Mouse (Mus musculus) monocyte, adult 5-6 weeks (primary cell): ENCODE results near the gene Sipa1l1. TPM values are rescaled to one million over a fixed set of nuclear protein-coding genes. Genes with fewer than 3 reads are reported as not detected.

ENCODE experiments used
- ATAC-seq: fragments of 153-309, 156-312 bp; replicated peaks from 2 replicates; pipeline ENCODE4 v1.8.0; 2017; ENCODE audit warnings: mild to moderate bottlenecking; ENCODE audit not compliant: low TSS enrichment, insufficient number of reproducible peaks, severe bottlenecking, poor library complexity, low FRiP score
- total RNA-seq: library from RNA; stranded (forward); fragments of 200-1000, 200-491, 200-594 nt; gene quantifications from 3 replicates; pipeline ENCODE4 v1.2.3, GENCODE M21; 2017

The Sipa1l1 gene
- 44.5 to 87.6 TPM (median 61.0 TPM) in 3 replicates for total RNA-seq

DNA sequence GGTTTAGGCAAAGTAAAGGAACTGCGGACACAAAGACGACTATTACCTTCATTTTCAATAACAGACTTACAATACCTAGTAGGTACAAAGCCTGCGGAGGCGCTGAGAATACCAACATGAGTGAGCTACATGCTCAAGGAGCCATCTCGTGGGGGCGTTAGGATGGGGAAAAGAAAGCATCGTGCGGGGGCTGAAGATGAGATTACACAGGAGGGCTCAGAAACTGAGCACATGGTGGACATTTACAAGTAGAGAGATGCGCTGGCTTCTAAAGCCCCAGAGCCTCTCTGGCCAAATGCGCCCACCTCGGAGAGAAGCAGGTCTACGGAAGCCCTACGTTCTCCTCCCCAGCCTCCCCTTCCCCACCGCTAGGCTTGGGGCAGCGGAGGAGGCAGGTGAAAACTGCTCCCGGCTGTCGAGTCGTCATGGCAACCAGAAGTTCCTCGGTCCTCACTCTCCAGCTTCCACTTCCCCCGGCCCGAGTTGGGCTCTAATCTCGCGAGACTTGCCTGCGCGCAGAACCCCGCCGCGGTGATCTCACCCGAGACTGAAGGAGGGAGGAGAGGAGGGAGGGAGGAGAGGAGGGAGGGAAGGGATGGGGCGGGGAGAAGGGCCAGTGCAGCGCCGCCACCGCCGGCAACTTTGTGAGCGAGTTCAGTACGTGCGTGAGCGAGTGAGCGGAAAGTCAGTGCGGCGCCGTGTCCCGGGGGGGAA is at the start of gene Sipa1l1:
Sipa1l1 (plus strand) TSS at position 501 of the 714 bp plus-strand sequence.
- ATAC-seq: peak; percentile 97

DNA sequence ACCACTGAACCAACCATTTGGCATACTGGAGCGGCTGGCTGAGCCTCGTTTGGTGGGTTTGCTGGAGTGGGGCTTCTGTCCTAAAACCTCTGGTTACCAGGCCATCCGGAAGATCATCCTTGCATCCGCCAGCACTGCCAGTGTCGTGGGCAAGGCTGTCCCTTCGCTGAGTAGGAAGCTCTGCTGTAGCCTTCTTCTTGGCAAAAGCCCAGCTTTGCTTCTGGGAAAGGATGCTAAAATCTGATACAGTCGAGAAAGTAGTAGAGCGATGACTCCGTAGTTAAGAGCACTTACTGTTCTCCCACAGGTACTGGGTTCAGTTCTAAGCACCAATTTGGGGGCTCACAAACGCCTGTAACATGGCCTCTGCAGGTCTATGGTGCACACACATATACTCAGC is 47.2 kb upstream of the Sipa1l1 start:
- no peak for ATAC-seq

DNA sequence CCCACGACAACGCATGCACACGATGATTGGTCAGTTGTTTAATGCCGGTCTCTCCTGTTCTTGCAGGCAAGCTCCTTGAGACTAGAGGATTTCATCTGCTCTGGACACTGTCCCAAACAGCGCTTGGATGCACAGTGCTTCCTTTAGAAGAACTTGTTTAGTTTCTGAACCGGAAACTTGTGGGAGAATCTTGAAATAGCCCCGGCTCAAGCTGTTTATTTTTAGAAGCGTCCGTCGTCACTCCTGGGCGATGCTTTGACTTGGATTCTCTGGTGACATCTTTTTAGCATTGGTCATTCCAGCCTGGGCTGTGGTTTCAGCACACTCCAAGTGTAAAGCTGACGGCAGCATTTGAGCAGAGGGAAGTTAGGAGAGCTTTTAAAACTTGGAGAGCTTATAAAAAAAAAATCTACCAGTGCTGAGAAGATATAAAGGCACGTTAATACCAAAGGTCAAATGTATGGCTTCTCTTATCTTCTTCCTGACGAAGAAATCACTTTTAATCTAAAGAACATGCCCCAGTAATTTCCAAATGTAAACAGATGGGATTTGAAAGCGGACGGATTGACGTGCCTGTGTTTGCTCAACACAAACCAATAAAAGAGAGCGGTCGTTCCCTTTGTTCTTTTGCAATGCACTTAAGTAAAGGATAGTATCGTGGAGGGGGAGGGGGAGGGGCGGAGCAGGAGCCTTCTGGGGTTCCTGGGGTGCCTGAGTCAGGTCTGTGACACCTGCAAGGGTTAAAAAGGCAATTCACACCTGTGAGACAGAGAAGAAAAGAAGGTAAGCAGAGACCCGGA is 46.5 kb upstream of the Sipa1l1 start:
- ATAC-seq: no peak

DNA sequence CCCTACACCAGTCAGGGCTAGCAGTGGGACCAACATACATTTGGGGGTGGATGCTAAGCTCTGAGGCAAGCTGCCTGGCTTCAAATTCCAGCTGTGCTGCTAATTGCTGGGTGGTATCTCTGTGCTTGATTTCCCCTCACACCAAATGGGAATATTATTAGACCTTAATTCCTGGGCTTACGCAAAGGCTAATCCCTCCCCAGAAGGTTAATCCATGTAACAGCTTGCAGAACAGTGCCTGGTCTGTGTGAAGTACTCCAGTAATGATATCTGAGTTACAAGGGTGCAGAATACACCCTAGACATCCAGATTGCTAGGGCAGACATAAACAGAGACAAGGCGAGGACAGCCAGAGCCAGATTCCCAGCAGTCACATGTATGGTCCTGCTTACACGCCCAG is 42.3 kb upstream of the Sipa1l1 start:
- no peak for ATAC-seq

DNA sequence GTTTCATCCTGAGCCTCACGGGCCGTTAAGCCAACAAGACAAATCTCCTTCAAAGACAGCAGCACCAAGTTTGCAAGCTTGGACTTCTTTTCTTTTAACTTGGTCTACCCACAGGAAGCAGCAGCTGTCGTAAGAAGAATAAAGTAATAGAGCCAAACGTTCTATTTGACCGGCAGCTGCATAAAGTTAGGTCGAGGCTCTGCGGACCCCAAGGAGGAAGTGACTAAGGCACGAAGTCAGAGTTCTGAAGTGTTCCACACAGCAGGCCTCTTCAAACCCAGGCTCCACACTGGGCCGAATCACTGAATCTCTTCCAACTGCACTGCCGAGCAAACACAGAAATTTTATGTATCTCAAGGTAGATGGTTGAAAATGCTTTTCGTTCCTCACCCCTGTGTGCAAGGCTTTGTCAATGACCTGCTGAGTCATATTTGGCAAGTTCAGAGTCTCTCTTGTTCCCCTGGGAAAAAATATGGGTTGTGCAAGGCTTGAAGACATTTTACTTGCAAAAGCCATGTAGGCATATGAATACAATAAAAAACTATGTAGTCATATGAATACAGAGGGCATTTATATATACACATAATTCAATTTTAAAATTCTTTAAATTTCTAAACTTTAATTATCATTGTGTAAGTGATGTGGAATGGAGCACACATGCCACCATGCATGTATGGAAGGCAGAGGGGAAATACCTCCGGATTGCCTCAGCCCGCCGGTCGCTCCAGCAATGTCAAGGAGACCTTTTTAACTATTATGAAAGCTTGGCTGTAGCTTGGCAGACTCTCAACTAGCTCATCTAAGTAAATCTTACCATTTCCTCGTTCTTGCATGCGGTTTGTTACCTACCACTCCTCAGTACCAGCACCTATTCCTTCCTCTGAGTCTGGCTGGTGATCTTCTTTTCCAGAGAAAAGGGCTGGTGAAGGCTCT is 29.6 kb upstream of the Sipa1l1 start:
- ATAC-seq: no peak

DNA sequence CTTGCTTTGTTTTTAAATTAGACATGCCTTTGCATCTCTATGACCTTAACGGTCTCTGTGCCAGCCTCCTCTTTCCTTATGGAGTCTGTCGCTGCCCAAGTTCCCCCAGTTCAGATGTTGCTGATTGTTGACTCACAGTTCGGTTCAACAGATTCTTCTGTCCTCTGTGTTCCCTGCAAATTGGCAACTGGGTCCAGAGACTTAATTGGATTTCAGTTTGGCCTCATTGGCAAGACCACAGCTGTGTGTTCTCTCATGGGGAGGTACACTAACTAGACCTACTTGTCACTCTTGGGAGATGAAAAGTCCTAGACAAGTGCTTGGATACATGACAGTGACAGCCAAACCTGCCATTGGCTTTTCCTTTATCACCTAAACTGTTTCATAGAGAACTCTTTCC is 25.7 kb upstream of the Sipa1l1 start:
- ATAC-seq: no peak

DNA sequence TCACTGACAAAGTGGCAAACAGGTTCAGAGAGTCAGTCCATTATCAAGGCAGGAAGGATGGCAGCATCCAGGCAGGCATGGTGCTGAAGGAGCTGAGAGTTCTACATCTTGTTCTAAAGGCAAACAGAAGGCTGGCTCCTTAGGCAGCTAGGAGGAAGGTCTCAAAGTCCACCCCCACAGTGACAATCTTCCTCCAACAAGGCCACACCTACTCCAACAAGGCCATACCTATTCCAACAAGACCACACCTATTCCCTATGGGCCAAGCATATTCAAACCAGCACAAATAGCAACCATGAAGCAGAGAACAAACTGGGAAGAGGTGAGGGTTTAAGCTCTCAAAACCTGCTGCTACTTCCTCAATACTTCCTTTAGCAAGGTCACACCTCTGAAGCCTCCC is 23.9 kb upstream of the Sipa1l1 start:
- no peak for ATAC-seq

DNA sequence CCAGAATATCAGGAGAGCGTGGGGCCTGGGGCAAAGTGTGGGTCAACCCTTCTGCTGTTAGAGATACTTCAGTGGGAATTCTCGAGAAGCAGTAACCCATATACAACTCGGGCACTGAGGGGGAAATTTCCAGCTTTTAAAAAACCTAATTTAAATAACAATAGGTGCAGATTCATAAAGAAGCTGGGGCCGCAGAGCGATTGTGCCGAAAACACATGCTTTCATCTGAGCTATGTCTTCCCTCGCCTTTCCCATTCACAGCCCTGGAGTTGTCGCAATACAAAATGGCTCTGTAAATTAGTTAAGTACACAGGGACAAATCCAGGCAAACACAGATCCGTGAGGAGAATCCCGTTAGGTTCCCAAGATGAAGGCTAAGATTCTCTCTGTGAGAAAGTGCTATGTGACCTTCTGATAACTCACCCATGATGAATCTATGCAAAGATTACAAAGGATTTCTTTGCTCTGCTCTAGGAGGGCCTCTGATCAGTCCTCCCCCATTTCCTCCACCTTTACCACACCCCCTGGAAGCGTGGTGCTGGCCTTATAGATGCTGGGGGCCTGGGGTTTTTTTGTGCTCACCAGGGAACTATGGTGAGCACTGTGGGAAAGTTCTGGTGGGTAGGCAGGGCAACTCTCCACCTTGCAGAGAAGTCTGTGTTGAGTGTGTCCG is 22.0 kb upstream of the Sipa1l1 start:
- no peak for ATAC-seq

DNA sequence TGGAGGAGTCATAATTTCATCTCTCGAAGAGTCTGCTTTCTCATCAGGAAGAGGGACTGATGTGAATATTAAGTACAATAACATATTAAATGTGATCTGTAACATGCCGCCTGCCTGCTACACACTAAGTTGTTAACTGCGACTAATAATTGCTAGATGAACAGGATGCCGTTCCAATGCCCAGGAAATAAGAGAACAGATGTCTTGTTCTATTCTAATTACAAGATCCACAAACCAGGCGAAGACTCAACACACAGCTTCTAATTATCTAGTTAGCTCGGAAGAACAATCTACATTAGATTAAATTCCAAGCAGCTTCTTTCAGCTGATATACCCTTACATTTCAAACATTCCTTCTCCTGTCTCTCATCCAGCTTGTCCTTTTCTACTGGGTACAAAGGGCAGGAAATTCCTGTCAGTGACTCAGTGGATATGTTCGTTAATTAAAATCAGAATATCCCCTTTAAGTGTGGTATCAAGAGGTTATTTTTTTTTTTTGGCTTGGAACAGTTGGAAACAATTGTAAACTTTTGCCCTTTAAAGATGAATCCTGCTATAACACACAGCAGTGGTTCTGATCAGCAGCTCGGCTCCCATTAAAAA is 20.7 kb upstream of the Sipa1l1 start:
- no peak for ATAC-seq

DNA sequence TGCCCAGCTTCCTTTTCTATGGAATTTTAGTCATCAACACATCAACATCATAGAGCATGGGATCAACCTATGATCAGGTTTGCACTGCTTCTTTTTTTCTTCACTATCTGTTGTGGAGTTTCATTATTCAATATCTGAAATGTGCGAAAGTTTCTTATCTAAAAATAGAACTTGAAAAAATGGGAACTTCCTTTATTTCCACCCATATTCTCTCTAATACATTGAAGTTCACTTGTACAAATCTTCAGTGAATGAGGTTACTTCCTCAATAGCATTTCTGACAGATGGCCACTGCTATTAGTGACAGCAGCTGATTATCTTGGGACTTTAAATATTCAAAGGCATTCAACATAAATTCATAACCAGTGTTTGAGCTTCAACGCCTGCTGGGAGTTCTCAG is 18.1 kb upstream of the Sipa1l1 start:
- no peak; the same call in 1 of the 2 replicates for ATAC-seq

DNA sequence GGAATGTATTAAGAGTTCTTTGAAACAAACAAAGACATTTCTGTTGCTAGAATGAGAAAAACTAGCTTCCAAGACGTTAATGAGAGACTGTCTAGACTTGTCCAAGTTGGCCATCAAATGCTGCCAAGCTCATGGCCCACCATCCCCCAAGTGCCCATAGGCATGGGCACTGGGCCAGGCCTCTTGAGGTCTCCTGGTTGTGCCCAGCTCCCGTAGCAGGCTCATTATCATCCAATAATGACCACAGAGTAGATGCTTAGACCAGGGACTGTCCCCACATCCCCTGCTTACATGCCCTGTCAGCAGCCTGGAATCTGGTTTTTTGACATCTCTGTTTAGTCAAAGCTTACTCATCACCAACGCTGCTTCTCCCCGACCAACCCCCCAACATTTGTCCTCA is 14.6 kb upstream of the Sipa1l1 start:
- no peak for ATAC-seq

DNA sequence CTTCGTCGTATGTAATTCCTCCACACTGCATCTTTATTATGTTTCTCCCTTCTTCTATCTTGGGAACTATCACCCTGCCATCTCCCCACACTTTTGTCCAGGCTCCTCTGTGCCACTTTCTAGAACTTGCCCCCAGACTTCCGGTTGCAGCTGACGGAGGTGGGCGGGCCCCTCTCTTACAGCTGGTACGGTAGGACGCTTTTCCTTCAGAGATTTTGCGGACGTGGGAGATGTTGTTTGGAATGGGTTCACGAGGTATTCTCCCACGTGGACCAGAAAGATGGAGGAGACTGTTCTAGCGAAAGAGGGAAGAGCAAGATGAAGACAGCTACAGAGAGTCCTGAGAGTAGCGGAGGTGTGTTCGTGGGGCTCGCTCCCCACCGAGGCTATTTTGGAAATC is 10.6 kb upstream of the Sipa1l1 start:
- no peak for ATAC-seq

DNA sequence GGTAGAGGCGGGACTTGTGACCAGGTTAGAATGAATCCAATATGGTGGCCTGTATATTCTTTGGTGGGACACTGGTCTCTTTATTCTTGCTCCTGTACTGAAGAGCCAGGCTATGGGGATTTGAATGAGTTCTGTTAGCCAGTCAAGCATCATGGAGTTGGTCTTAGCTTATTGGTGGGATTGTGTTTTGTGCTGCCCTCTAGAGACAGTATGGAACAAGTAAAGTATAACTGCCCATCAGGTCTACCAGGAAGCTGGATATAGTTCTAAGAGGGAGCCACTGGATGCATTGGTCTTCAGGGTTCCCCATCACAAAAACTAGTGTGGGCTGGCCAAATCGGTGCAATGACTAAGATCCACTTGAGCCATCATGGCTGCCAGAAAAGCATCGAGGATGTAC is 9.7 kb upstream of the Sipa1l1 start:
- ATAC-seq: no peak

DNA sequence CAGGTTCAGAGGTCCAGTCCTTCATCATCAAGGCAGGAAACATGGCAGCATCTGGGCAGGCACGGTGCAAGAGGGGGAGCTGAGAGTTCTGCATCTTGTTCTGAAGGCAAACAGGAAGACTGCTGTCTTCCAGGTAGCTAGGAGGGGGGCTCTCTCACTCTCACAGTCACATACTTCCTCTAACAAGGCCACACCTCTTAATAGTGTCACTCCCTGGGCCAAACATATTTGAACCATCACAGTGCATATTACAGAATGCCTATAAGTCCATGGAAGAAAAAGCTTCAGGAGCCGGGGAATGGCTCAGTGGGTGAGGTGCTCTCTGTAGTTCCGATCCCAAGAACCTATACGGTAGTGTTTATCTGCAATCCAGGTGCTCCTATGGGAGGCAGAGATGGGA is 3.5 kb upstream of the Sipa1l1 start:
- no peak for ATAC-seq

DNA sequence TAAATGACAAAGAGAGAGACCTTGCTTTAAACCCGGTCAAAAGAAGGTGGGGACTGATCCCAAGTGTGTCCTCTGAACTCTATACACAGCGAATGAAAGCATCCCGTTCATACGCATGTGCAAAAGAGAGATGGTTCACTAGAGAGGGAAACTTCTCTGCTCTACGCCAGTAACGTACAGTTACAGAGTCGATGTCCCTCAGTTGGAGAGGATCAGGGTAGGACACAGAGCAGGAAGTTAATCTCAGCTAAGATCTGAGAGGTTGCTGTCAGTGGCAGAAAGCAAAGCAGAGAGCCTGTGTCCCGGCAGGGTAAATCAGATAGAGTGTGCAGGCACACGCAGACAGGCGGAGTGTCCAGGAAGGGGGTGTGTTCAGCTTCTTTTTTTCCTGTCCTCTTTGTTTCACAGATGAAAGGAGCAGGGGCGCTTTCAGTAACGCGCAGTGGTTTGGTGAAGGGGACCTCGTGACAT is 3.0 kb upstream of the Sipa1l1 start:
- no peak for ATAC-seq

DNA sequence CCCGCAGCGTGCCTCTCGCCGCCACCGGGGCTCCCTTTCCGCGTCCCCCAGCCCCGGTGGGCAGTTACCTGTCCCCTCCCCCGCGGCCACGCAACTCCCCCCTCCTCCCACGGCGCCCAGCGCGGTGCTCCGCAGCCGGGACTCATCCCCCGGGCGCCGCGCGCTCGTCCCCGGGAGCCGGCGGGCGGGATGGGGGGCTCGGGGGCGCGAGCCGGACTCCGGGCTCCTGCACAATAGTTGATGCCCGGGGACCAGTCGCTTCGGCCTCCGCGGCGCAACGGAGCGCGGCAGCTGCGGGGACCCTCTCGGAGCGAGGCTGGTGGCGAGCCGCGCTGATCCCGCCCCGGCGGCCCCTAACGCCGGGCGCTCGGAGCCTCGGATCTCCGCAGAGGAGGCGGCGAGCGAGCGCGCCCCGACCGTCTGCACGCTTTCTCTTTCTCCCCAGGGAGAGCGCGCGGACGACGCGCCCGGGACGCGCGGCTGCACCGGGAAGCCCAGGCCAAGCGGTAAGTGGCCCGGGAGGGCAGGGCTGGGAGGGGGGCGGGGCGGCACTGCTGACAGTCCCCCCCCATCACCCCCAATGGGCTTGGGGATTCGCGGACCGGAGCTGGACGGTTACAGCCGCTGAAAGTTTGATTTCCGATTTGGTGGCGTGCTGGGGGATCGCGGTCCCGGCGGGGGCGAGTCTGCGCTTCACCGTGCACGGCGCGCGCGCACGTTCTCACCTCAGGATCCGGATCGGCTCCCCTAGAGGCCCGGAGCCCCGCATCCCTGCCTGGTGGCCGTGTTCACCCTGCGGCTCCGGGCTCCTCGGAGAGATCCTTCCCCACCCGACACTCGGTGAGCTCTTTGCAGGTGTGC is 681 bp downstream of the Sipa1l1 start:
- ATAC-seq: peak; percentile 32; the same call in 1 of the 2 replicates
